Mouse (Mus musculus) adrenal gland, postnatal 25 days (tissue): Measurements from ENCODE around the gene Ngly1. TPM values are rescaled to one million over a fixed set of nuclear protein-coding genes. Genes with fewer than 3 reads are reported as not detected.
"Not testable (repeated sequence)": the region's sequence is repeated elsewhere in the genome, so short reads cannot be mapped to it uniquely, and the experiment has no call there.

Experiments
- DNase-seq: peaks from one replicate; pipeline ENCODE4 v3.0.0; 2021; ENCODE audit warnings: mixed read lengths
- total RNA-seq: library from RNA; stranded (reverse); gene quantifications from 2 replicates; pipeline ENCODE4 v1.2.3, GENCODE M21; 2021

Ngly1 gene
- total RNA-seq, 1 experiment from 2014 or later: 59.2 TPM

DNA sequence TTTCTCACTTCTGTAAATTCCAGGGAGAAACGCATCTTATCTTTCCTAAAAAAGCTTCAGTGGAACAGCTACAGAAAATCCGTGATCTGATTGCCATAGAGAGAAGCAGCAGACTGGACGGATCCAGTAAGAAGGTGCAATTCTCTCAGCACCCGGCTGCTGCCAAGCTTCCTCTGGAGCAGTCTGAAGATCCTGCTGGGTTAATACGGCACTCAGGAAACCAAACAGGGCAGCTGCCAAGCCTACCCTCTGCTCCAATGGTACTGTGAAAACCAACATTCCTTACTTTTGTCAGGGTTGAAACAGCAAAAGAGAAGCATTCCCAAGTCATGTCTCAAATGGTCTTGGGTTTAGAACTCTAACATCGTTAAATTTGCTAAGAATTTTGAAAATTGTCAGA is 11.5 kb downstream of the Ngly1 start:
- no peak for DNase-seq

DNA sequence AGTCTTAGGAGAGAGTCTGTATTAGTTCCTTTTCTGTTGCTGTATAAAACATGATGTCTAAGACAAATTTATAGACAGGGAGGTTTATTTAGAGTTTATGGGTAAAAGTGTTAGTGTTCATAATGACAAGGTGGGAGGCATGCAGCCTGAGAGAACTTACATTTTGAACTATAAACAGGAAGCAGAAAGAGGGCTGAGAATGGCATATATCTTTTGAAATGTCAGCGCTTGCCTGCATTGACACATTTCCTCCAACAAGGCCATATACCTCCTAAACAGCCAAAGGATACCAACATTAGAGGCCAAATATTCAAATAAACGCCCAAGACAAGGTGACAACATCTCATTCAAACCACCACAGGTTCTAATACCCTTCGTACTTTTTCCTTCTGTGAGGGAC is 12.8 kb downstream of the Ngly1 start:
- DNase-seq: no peak

DNA sequence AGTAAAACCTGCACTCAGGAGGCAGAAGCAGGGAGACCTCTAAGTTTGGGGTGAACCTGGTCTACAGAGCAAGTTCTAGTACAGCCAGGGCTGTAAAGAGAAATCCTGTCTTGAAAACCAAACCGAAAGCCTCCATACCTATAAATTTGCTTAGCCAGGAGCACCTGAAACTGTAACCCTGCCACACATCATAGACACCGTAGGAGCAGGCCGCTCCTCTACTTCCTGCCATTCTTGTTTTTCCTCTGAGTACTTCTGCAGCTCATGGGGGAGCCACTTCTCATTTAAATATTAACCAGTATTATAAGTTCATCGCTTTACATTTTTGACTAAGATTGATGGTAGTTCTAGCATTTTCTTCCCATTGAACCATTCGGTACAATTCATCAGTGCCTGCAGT is 17.9 kb downstream of the Ngly1 start:
- no peak for DNase-seq

DNA sequence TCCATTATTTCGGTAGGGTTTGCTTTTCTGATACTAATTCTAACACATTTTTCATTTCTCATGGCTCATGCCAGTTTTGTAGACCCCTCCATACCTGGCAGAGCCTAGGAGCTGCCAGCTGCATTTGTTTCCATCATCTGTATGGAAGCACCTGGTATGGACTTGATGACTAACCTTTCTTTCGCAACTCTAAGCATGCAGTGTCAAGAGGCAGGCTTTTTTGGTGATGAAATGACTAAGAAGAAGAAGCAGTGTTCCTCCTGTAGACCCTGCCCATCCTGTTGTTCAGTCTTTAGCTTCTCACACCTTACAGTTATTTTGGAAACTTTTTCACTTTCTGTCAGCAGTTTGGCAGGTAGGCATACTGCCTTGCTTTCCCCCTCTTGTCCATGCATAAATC is 20.7 kb downstream of the Ngly1 start:
- DNase-seq: no peak

DNA sequence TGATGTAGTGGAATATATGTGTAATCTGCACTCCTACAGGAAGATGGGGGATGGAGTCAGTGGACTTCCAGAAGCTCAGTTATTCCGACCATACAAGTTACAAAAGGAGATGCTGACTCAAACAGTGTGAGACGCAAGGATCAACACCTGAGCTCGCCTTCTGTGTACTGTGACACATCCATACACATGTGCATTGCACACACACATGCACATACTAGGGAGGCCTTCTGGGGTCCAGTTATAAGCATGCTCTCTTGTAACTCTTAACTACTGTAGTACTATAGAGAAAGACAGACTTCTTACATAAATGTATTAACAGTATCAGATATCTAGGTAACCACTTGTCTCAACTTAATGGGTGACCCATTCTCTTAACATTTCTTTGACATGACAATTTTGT is 24.6 kb downstream of the Ngly1 start:
- no peak for DNase-seq

DNA sequence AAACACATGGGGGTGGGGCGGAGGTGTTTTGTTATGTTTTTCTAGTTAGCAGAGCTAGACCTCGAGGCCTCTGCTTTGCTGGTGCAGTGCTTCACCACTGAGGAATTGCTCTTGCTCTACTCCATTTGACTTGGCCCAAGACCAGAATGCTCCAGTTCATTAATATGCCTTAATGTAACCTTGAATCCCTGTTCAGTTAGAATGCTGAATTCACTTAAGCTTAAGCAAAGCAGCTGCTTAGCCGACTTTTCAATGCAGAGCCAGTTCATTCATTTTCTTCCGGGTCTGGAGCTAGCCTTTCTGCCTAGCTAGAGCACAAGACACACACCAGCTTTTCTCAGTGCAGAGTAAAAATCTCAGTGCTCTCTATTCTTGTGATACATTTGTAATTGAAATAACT is 30.1 kb downstream of the Ngly1 start:
- DNase-seq: no peak

DNA sequence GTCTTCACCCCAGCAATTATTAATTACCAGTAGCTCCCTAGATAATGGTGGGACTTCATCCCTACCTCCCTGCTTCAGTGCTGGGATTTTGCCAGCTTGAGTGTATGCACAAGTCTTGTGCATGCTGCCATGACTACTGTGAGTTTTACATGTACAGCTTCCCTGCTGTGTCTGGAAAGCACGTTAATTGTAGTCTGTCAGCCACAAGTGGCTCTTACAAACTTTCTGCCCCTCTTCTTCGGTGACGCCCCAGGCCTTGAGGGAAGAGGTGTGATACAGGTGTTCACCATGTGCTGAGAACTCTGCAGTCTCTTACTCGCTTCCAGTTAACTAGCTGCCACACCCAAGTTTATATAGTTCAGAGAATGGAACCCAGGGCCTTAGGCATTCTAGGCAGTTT is 34.9 kb downstream of the Ngly1 start:
- DNase-seq: no peak

DNA sequence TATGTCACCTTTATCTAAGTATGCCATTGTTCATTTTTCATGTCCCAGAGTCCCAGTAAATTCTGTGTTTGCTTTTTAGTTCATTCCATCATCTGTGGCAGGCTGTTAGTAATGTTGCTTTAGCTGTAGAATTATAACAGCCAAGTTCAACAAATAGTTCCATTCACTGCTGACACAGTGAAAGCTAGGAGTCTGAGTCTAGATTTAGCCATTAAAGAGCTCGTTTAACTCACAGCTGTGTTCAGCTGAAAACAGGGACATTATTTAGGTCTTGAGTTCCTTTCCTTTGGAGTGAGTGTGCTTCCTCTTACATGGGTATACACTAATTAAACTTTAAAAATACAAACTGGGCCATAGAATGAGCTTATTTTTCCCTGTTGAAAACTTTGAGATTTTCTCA is 43.3 kb downstream of the Ngly1 start:
- DNase-seq: no peak

DNA sequence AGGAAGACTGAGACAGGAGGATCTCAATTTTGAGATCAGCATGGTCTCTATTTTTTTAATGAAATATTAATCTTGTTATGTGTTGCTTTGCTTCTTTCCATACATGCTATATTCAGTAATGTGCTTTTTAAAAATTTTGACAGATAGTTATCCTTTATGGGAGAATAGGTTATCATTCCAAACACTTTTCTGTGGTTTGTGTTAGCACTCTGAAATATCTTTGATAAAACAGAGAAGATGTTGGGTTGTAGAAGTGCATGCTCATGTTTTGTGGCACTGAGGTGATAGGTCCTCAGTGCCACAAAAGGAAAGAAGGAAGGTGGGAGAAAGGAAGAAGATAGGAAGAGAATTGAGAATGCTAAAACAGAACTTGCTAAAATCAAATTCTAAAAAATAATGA is 43.9 kb downstream of the Ngly1 start:
- DNase-seq: no peak

DNA sequence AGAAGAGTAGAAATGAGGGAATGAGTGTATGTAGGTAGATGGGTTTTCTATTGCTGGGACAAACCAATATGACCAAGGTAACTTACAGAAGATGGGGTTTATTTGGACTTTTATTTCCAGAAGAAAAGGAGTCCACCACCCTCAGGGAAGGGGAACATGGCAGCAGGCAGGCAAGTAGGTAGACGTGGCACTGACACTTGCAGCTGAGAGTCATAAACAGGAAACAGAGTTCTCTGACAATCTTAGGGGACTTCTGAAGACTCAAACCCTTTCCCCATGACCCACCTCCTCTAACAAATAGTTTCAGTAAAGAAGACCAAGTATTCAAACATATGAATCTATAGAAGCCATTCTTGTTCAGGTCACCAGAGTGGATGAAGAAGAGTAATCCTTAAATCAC is 44.8 kb downstream of the Ngly1 start:
- DNase-seq: no peak

DNA sequence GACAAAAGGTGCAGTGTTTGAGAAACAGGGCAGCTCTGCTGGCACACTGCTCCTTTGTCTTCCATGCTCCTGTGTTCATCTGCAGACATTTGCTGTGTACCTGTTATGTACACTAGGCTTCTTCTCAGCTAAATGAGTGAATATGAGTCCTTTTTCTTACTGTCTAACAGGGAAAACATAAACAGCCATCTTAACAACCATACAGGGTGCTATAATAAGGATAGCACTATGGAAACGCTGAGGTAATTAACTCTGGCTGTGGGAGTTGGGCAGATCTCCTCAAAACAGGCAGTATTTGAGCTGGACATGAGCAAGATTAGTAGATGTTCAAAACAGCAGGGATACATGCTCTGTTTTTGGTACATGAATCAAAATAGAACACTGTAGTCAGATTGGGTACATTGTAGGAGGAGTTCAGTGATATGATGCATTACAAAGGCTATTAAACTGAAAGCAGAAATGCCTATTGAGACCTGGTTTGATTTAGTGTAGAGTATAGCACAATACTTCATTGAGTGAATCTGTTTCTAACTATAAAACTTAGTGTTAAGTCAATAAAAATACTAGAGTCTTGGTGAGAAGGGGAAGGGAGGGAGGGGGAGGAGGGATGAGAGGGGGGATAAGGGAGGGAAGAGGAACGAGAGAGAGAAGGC is 47.9 kb downstream of the Ngly1 start:
- no peak for DNase-seq

DNA sequence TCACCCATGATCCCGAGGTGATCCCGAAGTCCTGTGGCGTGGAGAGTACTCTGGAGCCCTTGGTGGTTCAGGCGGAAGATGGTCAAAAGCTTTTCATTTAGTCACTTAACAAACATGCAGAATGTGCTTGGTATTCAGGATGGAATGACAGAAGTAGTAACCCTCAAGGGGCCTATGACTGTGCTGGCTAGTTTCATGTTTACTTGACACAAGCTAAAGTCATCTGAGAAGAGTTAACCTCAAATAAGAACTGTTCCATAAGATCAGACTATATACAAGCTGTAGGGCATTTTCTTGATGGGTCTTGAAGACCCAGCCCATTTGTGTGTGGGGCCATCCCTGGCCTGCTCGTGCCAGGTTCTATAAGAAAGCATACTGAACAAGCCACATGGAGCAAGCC is 52.7 kb downstream of the Ngly1 start:
- no peak for DNase-seq

DNA sequence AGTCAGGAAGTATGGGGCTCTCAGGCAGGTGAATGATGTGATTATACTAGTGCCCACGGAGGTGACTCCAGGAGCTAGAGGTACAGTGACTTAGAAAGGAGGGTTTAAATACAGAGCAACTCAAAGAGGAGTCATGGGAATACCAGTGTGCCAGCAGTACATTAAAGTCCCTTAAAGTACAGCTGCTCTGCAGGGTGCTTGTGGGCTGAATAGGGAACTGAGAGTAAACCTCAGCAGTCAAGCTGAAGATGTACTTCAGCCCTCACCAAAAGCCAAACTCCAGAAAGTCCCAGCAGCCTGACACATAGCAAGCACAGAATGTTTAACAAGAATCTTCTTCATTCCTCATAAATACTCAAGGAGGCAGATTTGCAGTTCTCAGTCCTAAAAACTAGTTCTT is 53.6 kb downstream of the Ngly1 start:
- DNase-seq: no peak

DNA sequence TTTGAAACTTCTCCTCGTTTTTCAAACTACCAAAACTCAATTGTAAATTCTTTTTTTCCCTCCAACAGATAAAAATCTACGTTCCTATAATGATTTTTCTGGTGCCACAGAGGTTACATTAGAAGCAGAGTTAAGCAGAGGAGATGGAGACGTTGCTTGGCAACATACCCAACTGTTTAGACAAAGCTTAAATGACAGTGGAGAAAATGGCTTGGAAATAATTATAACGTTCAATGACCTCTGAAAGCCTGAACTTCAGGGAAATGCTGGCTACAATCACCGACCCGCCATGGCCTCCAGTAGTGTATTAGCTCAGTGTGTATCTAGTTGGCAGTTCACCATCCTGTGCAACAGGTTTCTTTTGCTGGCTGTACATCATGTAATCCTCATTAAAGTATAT is 61.7 kb downstream of the Ngly1 start:
- no peak for DNase-seq

DNA sequence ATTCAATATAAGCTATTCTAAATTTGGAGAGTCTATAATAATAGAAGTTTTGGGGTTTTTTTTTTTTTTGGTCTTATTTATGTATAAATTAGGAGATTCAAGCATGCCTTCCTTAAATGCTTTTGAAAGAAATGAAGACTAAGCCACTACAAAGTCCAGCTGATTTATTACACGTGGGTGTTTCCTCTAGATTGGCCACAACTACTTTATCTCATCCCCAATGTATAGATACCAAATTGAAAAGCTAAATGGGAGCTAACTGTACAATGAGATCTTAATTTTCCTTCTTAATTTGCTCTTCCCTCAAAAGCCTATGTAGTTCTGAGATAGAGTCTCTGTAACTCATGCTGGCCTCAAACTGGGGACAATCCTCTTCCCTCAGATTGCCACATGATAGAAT is 63.5 kb downstream of the Ngly1 start:
- no peak for DNase-seq

DNA sequence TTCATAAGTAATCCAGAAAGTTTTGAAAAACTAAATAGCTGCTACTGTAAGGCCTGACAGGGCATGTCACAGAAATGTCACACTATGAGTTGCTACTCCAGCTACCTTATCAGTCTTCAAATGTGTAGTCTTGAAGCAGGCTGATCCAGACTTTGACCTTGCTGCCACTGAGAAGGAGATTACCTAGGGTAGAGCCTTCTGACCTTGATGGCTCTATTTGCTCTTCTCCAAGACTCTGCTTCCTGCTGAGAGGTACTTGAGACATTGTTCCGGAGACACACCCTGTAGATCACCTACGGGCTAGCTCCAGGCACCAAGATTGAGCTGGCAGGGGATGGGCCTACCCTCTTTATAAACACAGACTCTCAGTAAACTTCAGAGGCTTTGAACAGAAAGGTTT is 64.0 kb downstream of the Ngly1 start:
- DNase-seq: not testable (repeated sequence)

DNA sequence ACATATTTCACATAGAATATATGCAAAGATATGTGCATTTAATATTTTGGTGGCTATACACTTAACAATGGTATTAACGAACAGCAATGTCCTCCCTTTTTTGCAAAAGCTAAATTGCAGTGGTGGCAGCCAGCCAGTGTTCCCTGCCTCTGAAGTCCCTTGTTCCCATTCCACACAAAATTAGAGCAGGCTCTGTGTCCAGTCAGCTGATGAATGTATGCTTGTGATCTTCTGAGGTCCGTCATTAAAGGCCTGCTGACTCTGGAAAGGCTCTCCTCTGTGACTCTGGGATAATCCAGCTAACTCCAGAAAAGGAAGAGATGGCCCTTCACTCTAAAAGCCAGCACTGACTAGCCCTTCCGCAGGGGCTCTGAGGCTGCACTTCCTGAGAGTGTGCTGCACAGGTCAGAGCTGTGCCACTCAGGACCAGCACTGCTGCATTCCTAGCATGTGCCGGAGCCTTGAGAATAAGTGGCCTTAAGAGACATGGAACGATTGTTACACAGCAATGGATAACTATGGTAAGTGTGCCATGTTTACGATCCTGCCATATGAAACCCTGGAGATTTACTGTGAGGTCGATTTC is 64.9 kb downstream of the Ngly1 start:
- no peak for DNase-seq

DNA sequence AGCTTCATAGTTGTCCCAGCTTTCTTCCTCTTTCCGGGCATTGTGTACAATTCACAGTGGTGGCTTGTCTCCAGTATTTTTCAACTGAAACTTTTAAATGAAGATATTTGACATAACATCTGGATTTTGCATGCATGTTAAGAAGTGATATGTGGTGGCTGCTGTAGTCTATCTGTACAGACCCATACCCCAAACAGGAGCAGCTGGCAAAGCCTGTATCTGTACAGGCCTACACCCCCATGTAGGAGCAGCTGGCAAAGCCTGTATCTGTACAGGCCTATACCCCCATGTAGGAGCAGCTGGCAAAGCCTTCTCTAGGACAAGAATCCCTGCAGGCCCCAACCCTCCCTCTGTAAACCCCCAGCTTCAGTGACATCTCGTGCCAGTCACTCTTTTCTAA is 65.8 kb downstream of the Ngly1 start:
- no peak for DNase-seq

DNA sequence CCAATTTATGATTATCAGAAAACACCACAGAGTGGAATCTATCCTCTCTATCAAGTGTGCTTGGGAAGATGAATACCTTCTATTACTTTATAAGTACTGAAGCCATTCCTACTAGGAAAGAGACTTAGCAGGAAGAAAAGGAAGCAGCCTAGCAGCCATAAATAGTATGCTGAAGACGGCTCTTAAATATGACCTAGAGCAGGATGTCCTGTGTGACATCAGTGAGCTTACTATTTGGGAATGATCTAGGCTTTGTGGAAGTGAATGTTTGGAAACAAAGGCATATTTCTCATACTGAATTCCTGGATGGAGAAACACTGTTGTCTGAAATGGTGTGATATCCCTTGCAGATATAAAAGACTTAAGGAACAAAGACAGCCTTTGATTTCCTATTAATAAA is 67.6 kb downstream of the Ngly1 start:
- DNase-seq: no peak

DNA sequence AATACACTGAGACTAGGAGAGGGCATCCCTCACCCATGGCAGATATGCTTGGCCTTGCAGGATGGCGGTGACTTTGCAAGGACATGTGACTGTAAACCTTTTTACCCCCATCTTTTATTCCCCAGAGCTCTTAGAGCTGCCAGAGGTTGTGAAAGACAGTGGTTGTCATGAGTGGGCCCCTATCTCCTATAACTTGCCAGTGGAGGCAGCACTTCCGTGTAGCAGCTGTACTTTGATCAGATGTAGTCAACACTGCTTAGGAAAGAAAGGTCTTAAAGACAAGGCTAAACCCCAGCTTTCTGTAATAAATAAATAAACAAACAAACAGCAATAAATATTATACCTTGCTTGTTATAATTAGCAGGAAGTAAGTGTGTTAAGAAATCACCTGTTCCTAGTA is 70.7 kb downstream of the Ngly1 start:
- no peak for DNase-seq

DNA sequence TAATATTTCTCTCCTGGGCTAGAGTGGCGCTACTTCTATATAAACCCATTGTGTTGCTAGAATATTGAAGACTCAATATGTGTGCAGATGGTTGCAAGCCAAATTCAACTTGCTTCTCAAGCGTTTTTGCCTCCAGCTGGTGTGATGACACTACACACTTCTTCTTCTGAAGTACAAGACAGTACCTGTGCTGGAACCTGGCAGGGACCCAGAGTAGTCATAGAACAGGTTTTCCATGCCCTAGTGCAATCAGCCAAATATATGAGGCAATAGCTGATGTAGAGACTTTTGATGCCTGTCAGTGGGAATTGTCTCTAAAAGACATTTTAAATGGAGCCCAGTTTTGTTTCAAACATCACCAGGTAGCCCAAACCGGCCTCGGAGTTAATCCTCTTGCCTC is 75.3 kb downstream of the Ngly1 start:
- no peak for DNase-seq

DNA sequence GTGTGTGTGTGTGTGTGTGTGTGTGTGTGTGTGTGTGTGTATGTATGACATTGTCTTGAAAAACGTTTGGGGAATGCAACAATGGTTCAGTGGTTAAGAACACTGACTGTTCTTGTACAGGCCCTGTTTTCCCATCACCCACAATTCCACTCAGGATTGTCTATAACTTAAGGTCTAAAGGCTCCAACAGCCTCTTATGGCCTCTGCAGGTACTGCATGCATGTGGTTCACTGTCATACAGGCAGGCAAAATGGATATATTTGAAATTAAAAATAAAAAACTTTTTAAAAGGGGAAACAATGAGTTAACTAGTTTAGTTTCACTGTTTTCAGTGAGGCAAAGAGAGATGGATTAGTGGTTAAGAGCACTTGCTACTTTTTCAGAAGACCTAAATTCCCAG is 76.1 kb downstream of the Ngly1 start:
- no peak for DNase-seq

DNA sequence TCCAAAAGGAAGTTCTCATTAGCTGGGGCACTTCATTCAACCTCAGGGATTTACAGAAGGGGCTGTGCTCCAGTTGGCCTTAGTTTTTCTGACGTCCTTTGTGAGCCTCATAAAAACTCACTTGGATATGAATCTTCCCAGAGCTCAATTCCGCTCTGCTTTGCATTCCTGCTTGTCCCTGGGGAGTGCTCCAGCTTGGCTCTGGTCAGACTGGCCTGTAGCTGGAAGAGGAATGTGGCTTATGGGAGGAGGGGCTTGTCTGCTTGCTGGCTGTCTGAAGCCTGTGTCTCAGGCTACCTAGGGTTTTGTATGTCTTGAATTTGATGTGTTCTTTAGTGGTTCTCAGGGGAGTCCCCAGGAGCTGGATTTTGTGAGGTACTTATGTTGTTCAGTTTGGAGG is 79.5 kb downstream of the Ngly1 start:
- DNase-seq: no peak

DNA sequence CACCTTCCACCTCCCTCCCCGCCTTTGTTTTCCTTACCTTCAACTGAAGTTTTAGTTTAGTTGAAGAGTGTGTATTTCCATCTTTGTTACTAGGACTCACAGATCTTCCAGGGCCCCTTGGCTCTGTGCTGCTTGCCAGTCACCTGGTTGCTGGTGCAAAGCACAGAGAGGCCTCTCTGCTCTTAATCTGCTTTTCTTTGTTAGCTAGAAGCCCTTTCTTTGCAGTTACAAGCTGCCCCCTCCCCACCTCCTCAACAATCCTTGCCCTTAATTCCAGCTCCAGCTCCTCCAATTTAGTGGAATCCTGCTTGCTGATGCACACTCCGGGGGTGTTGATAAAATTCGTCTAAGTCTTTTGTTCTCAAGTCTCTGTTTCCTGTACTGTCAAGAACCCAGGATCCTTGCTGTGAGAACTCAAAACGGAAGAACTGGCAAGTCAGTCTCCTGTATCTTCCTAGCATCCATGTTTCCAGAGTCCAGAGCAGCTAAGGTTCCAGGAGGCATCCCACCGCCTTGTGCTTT is 79.9 kb downstream of the Ngly1 start:
- no peak for DNase-seq

DNA sequence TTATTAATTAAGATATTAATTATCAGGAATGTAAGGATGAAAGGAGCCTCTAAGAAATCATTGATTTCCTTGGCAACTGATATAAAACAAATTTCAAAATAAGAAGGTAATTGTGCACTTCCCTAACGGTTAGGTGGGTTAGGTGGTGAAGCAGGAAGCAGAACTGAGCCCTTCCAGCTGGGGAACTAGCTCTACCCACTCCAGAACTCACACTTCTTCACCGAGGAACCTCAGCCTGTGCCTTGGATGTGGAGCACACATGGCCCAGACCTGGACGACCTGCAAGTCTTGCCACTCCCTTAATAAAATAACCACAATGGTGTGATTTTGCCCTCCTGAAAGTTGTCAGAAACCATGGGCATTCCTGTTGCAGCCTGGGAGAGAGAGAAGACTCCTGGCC is 80.7 kb downstream of the Ngly1 start:
- no peak for DNase-seq
